In genomic region chr11:70681897-70682581, GRCm38 (mm10) we compare ENCODE assay signal across 8 mouse cellular contexts. TPM values are rescaled to one million over a fixed set of nuclear protein-coding genes. Genes with fewer than 3 reads are reported as not detected.
DNase-seq lines count a peak whose midpoint lies in the region; ATAC-seq and TF ChIP-seq lines count a peak whose summit lies in the region.

No protein-coding gene starts in this region.

- no peak for ATAC-seq in embryonic facial prominence, embryonic 11.5 days (replicated peaks; ENCODE audit: insufficient number of reproducible peaks, low FRiP score, low TSS enrichment, low read depth)
- no peak; the same call in 1 of the 2 replicates for ATAC-seq in intestine, postnatal 0 days
- peak; percentile 87 for ATAC-seq in midbrain, embryonic 12.5 days (ENCODE audit: low FRiP score, low read depth)

- no peak overlapping the region for H3K9ac ChIP-seq in embryonic facial prominence, embryonic 11.5 days (replicated peaks; ENCODE audit: low read length)
- H3K9ac ChIP-seq in intestine, postnatal 0 days (ENCODE audit: low read depth, low read length): no peak overlapping the region
- H3K9ac ChIP-seq in midbrain, embryonic 12.5 days (replicated peaks): peak overlapping the region; percentile 39; the same call in 1 of the 2 replicates

- intact Hi-C loops in left cerebral cortex, adult 2 months (cut with DNase I): no loop called here
- intact Hi-C loops in gastrocnemius, postnatal 14 days (cut with DNase I; ENCODE audit: low total_unique reads): loop anchor here (5.0 kb wide), 1 partner anchor 75 kb away; no protein-coding TSS in a partner anchor

- DNase-seq in left cerebral cortex, adult 2 months (ENCODE audit: extremely low spot score in 1 of 2, low spot score in 2 of 2): no peak
- DNase-seq in left cerebral cortex, adult 8-10 months (ENCODE audit: low spot score in 2 of 2): no peak
- DNase-seq in MN1 (ENCODE audit: low spot score): peak; percentile 54
- peak; percentile 84 for DNase-seq in embryonic facial prominence, embryonic 11.5 days (ENCODE audit: low spot score)
- DNase-seq in gastrocnemius, postnatal 14 days: no peak
- DNase-seq in right cerebral cortex, adult 2 months (ENCODE audit: low spot score in 2 of 2): no peak

- 14% methylated on average over 11 of the region's 11 CpGs for WGBS in embryonic facial prominence, embryonic 11.5 days
- WGBS in intestine, postnatal 0 days: 47% methylated on average over 11 of the region's 11 CpGs
- 13% methylated on average over 11 of the region's 11 CpGs for WGBS in midbrain, embryonic 12.5 days

- H3K27ac ChIP-seq in left cerebral cortex, adult 2 months: peak overlapping the region; percentile 47
- H3K27ac ChIP-seq in embryonic facial prominence, embryonic 11.5 days (replicated peaks; ENCODE audit: low read depth, low read length): no peak overlapping the region
- H3K27ac ChIP-seq in intestine, postnatal 0 days (ENCODE audit: low read depth, low read length): peak overlapping the region; percentile 35; the same call in 1 of the 2 replicates
- peak overlapping the region; percentile 80 for H3K27ac ChIP-seq in midbrain, embryonic 12.5 days (replicated peaks)

- H3K36me3 ChIP-seq in embryonic facial prominence, embryonic 11.5 days (replicated peaks; ENCODE audit: control insufficient read depth, insufficient read depth, low read depth, low read length): no peaks in the 10 kb centered on the region
- H3K36me3 ChIP-seq in intestine, postnatal 0 days (ENCODE audit: control insufficient read depth, insufficient read depth): peaks cover 64% of the 10 kb centered on the region
- peaks cover 38% of the 10 kb centered on the region for H3K36me3 ChIP-seq in midbrain, embryonic 12.5 days

- peaks cover 2% of the 10 kb centered on the region; the same call in 1 of the 2 replicates for H3K4me1 ChIP-seq in embryonic facial prominence, embryonic 11.5 days (ENCODE audit: control insufficient read depth, insufficient read depth, low read length)
- peaks cover 6% of the 10 kb centered on the region for H3K4me1 ChIP-seq in intestine, postnatal 0 days (replicated peaks; ENCODE audit: control insufficient read depth, insufficient read depth, low read length)
- peaks cover 22% of the 10 kb centered on the region for H3K4me1 ChIP-seq in midbrain, embryonic 12.5 days

- no peaks in the 10 kb centered on the region for H3K9me3 ChIP-seq in embryonic facial prominence, embryonic 11.5 days (replicated peaks; ENCODE audit: control insufficient read depth, low read length)
- no peaks in the 10 kb centered on the region for H3K9me3 ChIP-seq in intestine, postnatal 0 days (ENCODE audit: control insufficient read depth)
- H3K9me3 ChIP-seq in midbrain, embryonic 12.5 days: no peaks in the 10 kb centered on the region

- no peaks in the 10 kb centered on the region for H3K27me3 ChIP-seq in embryonic facial prominence, embryonic 11.5 days (ENCODE audit: control insufficient read depth, insufficient read depth, low read length)
- no peaks in the 10 kb centered on the region for H3K27me3 ChIP-seq in intestine, postnatal 0 days (replicated peaks; ENCODE audit: control insufficient read depth, insufficient read depth, low read length)
- no peaks in the 10 kb centered on the region for H3K27me3 ChIP-seq in midbrain, embryonic 12.5 days

- TF ChIP-seq CTCF in left cerebral cortex, adult 2 months (IDR thresholded peaks at IDR 0.05): peak; percentile 40
- TF ChIP-seq CTCF in intestine, postnatal 0 days (IDR thresholded peaks at IDR 0.05; ENCODE audit: low read depth): peak; percentile 84

- no peak overlapping the region for H3K4me2 ChIP-seq in embryonic facial prominence, embryonic 11.5 days (ENCODE audit: low read depth, low read length)
- no peak overlapping the region for H3K4me2 ChIP-seq in intestine, postnatal 0 days (replicated peaks; ENCODE audit: low read depth)
- H3K4me2 ChIP-seq in midbrain, embryonic 12.5 days (replicated peaks): peak overlapping the region; percentile 26; the same call in 1 of the 2 replicates

- H3K4me3 ChIP-seq in left cerebral cortex, adult 2 months: no peak overlapping the region
- H3K4me3 ChIP-seq in embryonic facial prominence, embryonic 11.5 days (ENCODE audit: low read depth, low read length): no peak overlapping the region
- H3K4me3 ChIP-seq in intestine, postnatal 0 days (ENCODE audit: low read depth, low read length): no peak overlapping the region
- H3K4me3 ChIP-seq in midbrain, embryonic 12.5 days: no peak overlapping the region

RNA-seq across cellular contexts. Expression of gene Camta2, which starts 5.9 kb away (rescaled TPM):
- 100 to 1,000 TPM; 238 to 261 TPM for total RNA-seq in left cerebral cortex, adult 2 months (2021)
- 100 to 1,000 TPM; 185 to 201 (median 191) TPM for total RNA-seq in left cerebral cortex, adult 8-10 months (2022)
- polyA plus RNA-seq in embryonic facial prominence, embryonic 11.5 days (2014; fragmentation: Nextera tagmentation; extraction: Ambion mirVana): 4.4 and 7.3 TPM in 2 replicates
- polyA plus RNA-seq in intestine, postnatal 0 days (2015; fragmentation: Nextera tagmentation; extraction: Ambion mirVana): 11.7 and 12.3 TPM in 2 replicates
- 13.0 and 14.9 TPM in 2 replicates for polyA plus RNA-seq in midbrain, embryonic 12.5 days (2016; fragmentation: Nextera tagmentation; extraction: Ambion mirVana)
- total RNA-seq in gastrocnemius, postnatal 14 days (2021): 10 to 100 TPM; 21.2 to 25.5 TPM

RNA-seq across cellular contexts. Expression of gene Spag7, which starts 12.8 kb away (rescaled TPM):
- 10 to 100 TPM; 52.2 to 56.7 TPM for total RNA-seq in left cerebral cortex, adult 2 months (2021)
- total RNA-seq in left cerebral cortex, adult 8-10 months (2022): 10 to 100 TPM; 52.5 to 69.9 (median 59.3) TPM
- polyA plus RNA-seq in embryonic facial prominence, embryonic 11.5 days (2014; fragmentation: Nextera tagmentation; extraction: Ambion mirVana): 107 and 118 TPM in 2 replicates
- polyA plus RNA-seq in intestine, postnatal 0 days (2015; fragmentation: Nextera tagmentation; extraction: Ambion mirVana): 61.3 and 66.2 TPM in 2 replicates
- polyA plus RNA-seq in midbrain, embryonic 12.5 days (2016; fragmentation: Nextera tagmentation; extraction: Ambion mirVana): 156 and 160 TPM in 2 replicates
- total RNA-seq in gastrocnemius, postnatal 14 days (2021): 100 to 1,000 TPM; 117 to 122 TPM

RNA-seq across cellular contexts. Expression of gene Inca1, which starts 17.9 kb away (rescaled TPM):
- 1 to 10 TPM; 1.8 to 3.0 TPM for total RNA-seq in left cerebral cortex, adult 2 months (2021)
- total RNA-seq in left cerebral cortex, adult 8-10 months (2022): 1 to 10 TPM; 1.6 to 2.7 (median 2.3) TPM
- polyA plus RNA-seq in embryonic facial prominence, embryonic 11.5 days (2014; fragmentation: Nextera tagmentation; extraction: Ambion mirVana): 0.73 and 0.82 TPM in 2 replicates
- polyA plus RNA-seq in intestine, postnatal 0 days (2015; fragmentation: Nextera tagmentation; extraction: Ambion mirVana): 2.8 and 3.3 TPM in 2 replicates
- polyA plus RNA-seq in midbrain, embryonic 12.5 days (2016; fragmentation: Nextera tagmentation; extraction: Ambion mirVana): 0.86 and 1.3 TPM in 2 replicates
- 1 to 10 TPM; 2.5 to 3.3 TPM for total RNA-seq in gastrocnemius, postnatal 14 days (2021)

RNA-seq across cellular contexts. Expression of gene Kif1c, which starts 18.3 kb away (rescaled TPM):
- 10 to 100 TPM; 58.1 to 60.7 TPM for total RNA-seq in left cerebral cortex, adult 2 months (2021)
- total RNA-seq in left cerebral cortex, adult 8-10 months (2022): 10 to 100 TPM; 59.3 to 70.2 (median 65.8) TPM
- polyA plus RNA-seq in embryonic facial prominence, embryonic 11.5 days (2014; fragmentation: Nextera tagmentation; extraction: Ambion mirVana): 7.5 and 8.3 TPM in 2 replicates
- polyA plus RNA-seq in intestine, postnatal 0 days (2015; fragmentation: Nextera tagmentation; extraction: Ambion mirVana): 4.4 and 5.4 TPM in 2 replicates
- polyA plus RNA-seq in midbrain, embryonic 12.5 days (2016; fragmentation: Nextera tagmentation; extraction: Ambion mirVana): 2.0 and 2.2 TPM in 2 replicates
- 100 to 1,000 TPM; 216 to 226 TPM for total RNA-seq in gastrocnemius, postnatal 14 days (2021)

RNA-seq across cellular contexts. Expression of gene Eno3, which starts 25.0 kb away (rescaled TPM):
- 10 to 100 TPM in 1 of 2 experiments, 1 to 10 TPM in 1; 9.8 to 10.6 TPM for total RNA-seq in left cerebral cortex, adult 2 months (2021)
- total RNA-seq in left cerebral cortex, adult 8-10 months (2022): 10 to 100 TPM; 10.5 to 14.1 (median 12.5) TPM
- 30.7 and 40.4 TPM in 2 replicates for polyA plus RNA-seq in embryonic facial prominence, embryonic 11.5 days (2014; fragmentation: Nextera tagmentation; extraction: Ambion mirVana)
- polyA plus RNA-seq in intestine, postnatal 0 days (2015; fragmentation: Nextera tagmentation; extraction: Ambion mirVana): 4.9 and 5.9 TPM in 2 replicates
- polyA plus RNA-seq in midbrain, embryonic 12.5 days (2016; fragmentation: Nextera tagmentation; extraction: Ambion mirVana): 12.0 and 12.7 TPM in 2 replicates
- total RNA-seq in gastrocnemius, postnatal 14 days (2021): 1,000 to 10,000 TPM; 6,763 to 7,262 TPM

Comparison
In these comparisons a context has a peak if more than half of its experiments do, and no peak if none do; other contexts are left out.
1. DNase-seq: peak in MN1 (single experiment) and embryonic facial prominence, embryonic 11.5 days (single experiment); none in left cerebral cortex, adult 2 months (0 of 2), left cerebral cortex, adult 8-10 months (0 of 2), gastrocnemius, postnatal 14 days (single experiment) and right cerebral cortex, adult 2 months (0 of 2).
2. RNA of gene Camta2, which starts 5.9 kb away (total RNA-seq): 238 to 261 TPM in left cerebral cortex, adult 2 months and 185 to 201 TPM in left cerebral cortex, adult 8-10 months; 21.2 to 25.5 TPM in gastrocnemius, postnatal 14 days; every median in the first group is over 4 times any median in the second.